Mouse (Mus musculus) urinary bladder, adult 18-20 months (tissue): ENCODE data around the gene Slc25a41.

Source experiments
- DNase-seq, 2 experiments: peaks; one replicate each; pipeline ENCODE4 v3.0.0; 2022; ENCODE audit warnings: low spot score in 2 of 2, mixed read lengths in 2 of 2

The Slc25a41 gene

GRCm38 (mm10) chr17:57047406-57047805, 6.0 kb upstream of the Slc25a41 start:
- no peak for DNase-seq

- no peak for DNase-seq
These were observed 2.5 kb downstream of the Slc25a41 start for GRCm38 (mm10) chr17:57038978-57039377.

- DNase-seq = no peak
These were observed 8.6 kb downstream of the Slc25a41 start for GRCm38 (mm10) chr17:57032854-57033253.

- peak; percentile 98 to 100 for DNase-seq
These were observed 9.6 kb downstream of the Slc25a41 start for GRCm38 (mm10) chr17:57031661-57032420.

- no peak for DNase-seq
These were observed 10.4 kb downstream of the Slc25a41 start, which contains the start of gene Khsrp for GRCm38 (mm10) chr17:57030931-57031660. TSS of gene Khsrp (minus strand) at chr17:57031522.

GRCm38 (mm10) chr17:57029691-57030090, 11.8 kb downstream of the Slc25a41 start:
- DNase-seq = no peak

GRCm38 (mm10) chr17:57027471-57027870, 14.0 kb downstream of the Slc25a41 start:
- no peak for DNase-seq

- DNase-seq = no peak
These were observed 20.5 kb downstream of the Slc25a41 start for GRCm38 (mm10) chr17:57020960-57021359.

GRCm38 (mm10) chr17:57019693-57020092, 21.8 kb downstream of the Slc25a41 start:
- no peak for DNase-seq

GRCm38 (mm10) chr17:57012245-57012795, 29.1 kb downstream of the Slc25a41 start:
- DNase-seq = no peak

GRCm38 (mm10) chr17:57011236-57012141, 30.0 kb downstream of the Slc25a41 start, which contains the start of the genes Gtf2f1 and Gm17949:
TSS of gene Gtf2f1 (minus strand) at chr17:57011288.
TSS of gene Gm17949 (plus strand) at chr17:57011469.
- peak; percentile 86 to 88 for DNase-seq

GRCm38 (mm10) chr17:57010911-57011235, 30.6 kb downstream of the Slc25a41 start:
- DNase-seq = peak; percentile 10 to 72

GRCm38 (mm10) chr17:57007137-57007905, 34.1 kb downstream of the Slc25a41 start:
- no peak for DNase-seq

GRCm38 (mm10) chr17:57003994-57004393, 37.5 kb downstream of the Slc25a41 start:
- no peak for DNase-seq

GRCm38 (mm10) chr17:57001228-57001627, 40.2 kb downstream of the Slc25a41 start:
- DNase-seq = no peak

GRCm38 (mm10) chr17:56999968-57000609, 41.4 kb downstream of the Slc25a41 start, which contains the start of gene Pspn:
TSS of gene Pspn (minus strand) at chr17:57000018.
- DNase-seq = no peak

- DNase-seq = no peak
These were observed 42.0 kb downstream of the Slc25a41 start for GRCm38 (mm10) chr17:56999414-56999813.

GRCm38 (mm10) chr17:56997029-56997667, 44.3 kb downstream of the Slc25a41 start, which contains the start of gene Alkbh7:
TSS of gene Alkbh7 (plus strand) at chr17:56997339.
- peak; percentile 86 to 93 for DNase-seq

- no peak for DNase-seq
These were observed 44.9 kb downstream of the Slc25a41 start for GRCm38 (mm10) chr17:56996506-56996905.

GRCm38 (mm10) chr17:56995046-56995445, 46.4 kb downstream of the Slc25a41 start:
- DNase-seq = no peak
